20 mouse cellular contexts compared by ENCODE assay signal in genomic region chr10:42139749-42140148, GRCm38 (mm10).
"Had no signal": no experiment of that assay in that cellular context is flagged by ENCODE, and none has a peak within 500 bp of the region (broad histone marks: within the 10 kb centered on the region; RNA-seq: fewer than 3 reads in every experiment).

No protein-coding gene starts in this region.

- H3K4me3 ChIP-seq: limb, embryonic 10.5 days; limb, embryonic 13.5 days; midbrain, embryonic 12.5 days; midbrain, embryonic 15.5 days; neural tube, embryonic 12.5 days; neural tube, embryonic 15.5 days had no signal

- H3K36me3 ChIP-seq: limb, embryonic 10.5 days; limb, embryonic 13.5 days; midbrain, embryonic 12.5 days; midbrain, embryonic 15.5 days; neural tube, embryonic 12.5 days; neural tube, embryonic 15.5 days had no signal

- ATAC-seq: hindbrain, postnatal 0 days; inflammation-experienced regulatory T-cells, adult 6 months; intestine, embryonic 16.5 days; liver, postnatal 0 days; midbrain, embryonic 15.5 days had no signal

- H3K27ac ChIP-seq: hindbrain, postnatal 0 days; limb, embryonic 10.5 days; limb, embryonic 13.5 days; liver, embryonic 14.5 days; macrophage; midbrain, embryonic 12.5 days; midbrain, embryonic 15.5 days; neural tube, embryonic 12.5 days; neural tube, embryonic 15.5 days had no signal

- H3K9ac ChIP-seq: limb, embryonic 13.5 days; liver, embryonic 14.5 days; liver, postnatal 0 days; midbrain, embryonic 12.5 days; midbrain, embryonic 15.5 days; neural tube, embryonic 12.5 days; neural tube, embryonic 15.5 days had no signal

- H3K4me2 ChIP-seq: limb, embryonic 13.5 days; midbrain, embryonic 12.5 days; midbrain, embryonic 15.5 days; neural tube, embryonic 12.5 days; neural tube, embryonic 15.5 days had no signal

- H3K4me1 ChIP-seq: limb, embryonic 13.5 days; midbrain, embryonic 12.5 days; midbrain, embryonic 15.5 days; neural tube, embryonic 12.5 days; neural tube, embryonic 15.5 days had no signal

- H3K9me3 ChIP-seq: limb, embryonic 10.5 days; limb, embryonic 13.5 days; midbrain, embryonic 15.5 days; neural tube, embryonic 12.5 days; neural tube, embryonic 15.5 days had no signal

- DNase-seq: kidney, adult 18-20 months; kidney, adult 9 months; kidney, postnatal 14 days; kidney, postnatal 4 days; liver; liver, postnatal 0 days; right cerebral cortex, postnatal 25 days; spleen, adult 18-20 months; thymus, postnatal 25 days had no signal

- H3K27me3 ChIP-seq: limb, embryonic 13.5 days; midbrain, embryonic 12.5 days; midbrain, embryonic 15.5 days; neural tube, embryonic 12.5 days; neural tube, embryonic 15.5 days had no signal
